Mouse (Mus musculus): ENCODE measurements around the gene Prl8a1. TPM values are rescaled to one million over a fixed set of nuclear protein-coding genes. Genes with fewer than 3 reads are reported as not detected.

Prl8a1 gene
- not detected in 2 replicates for polyA plus RNA-seq (2012; rRNA removed)

DNA sequence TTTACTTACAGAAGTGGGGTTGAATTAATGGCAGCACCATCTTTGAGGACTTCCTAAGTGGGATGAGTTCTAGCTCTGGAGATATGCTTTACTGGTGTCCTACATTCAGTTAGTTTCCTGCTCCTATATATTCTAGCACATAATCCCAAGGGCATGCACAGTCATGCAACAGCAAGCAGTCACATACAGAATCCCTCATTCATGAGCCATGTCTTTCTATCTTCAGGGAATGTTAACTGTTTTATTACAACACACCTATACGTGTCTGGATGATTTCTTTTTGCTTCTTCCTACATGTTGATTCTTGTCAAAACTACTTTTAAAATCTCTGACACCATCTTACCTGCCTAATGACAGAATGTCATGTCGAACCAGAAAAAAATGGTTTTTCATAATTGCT lies at the start of gene Prl8a1:
Gene Prl8a1, minus strand, starts transcription at position 101 of the 400 bp plus-strand sequence.
- Histone ChIP-seq H3K36me3 (ENCODE audit: control insufficient read depth, insufficient read depth, low read length) (no peaks in the 10 kb centered on the region), H3K4me1 (replicated peaks; ENCODE audit: control insufficient read depth, insufficient read depth, low read length) (no peaks in the 10 kb centered on the region), H3K4me3 (ENCODE audit: control insufficient read depth, insufficient read depth, low read length) (no peak within 1 kb of the TSS), H3K27me3 (ENCODE audit: control insufficient read depth, insufficient read depth, low read length) (no peaks in the 10 kb centered on the region), H3K27ac (ENCODE audit: control insufficient read depth, insufficient read depth, low read length) (no peak within 1 kb of the TSS)
- no peak for DNase-seq
- TF ChIP-seq CTCF (IDR thresholded peaks at IDR 0.05; ENCODE audit: borderline replicate concordance, control insufficient read depth, extremely low read depth, insufficient read depth, low read length, poor library complexity): no peak
- no peak for TF ChIP-seq POLR2A (IDR thresholded peaks at IDR 0.05; ENCODE audit: control insufficient read depth, extremely low read depth, insufficient read depth, low read length, poor library complexity)
- 88% methylated on average over 2 of the region's 2 CpGs for WGBS

DNA sequence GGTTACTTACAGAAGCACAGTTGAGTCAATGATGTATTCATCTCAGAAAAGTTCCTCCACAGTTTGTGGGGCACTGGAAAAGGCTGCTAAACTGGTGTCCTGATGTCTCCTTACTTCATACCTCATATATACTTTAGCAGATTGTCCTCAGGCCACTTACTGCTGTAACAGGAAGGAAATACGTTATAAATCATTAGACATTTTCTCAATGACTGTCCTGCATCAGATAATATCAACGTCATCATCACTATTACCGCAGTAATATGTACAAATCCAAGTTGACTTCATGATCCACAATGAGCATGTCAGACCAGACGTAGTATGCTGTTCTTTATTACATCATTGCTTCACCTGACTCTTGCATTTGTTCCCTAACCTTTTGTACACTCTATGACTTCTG lies 28.5 kb upstream of the Prl8a1 start, which contains the start of gene Prl7b1:
Gene Prl7b1, minus strand, starts transcription at position 101 of the 400 bp plus-strand sequence.
- H3K4me3 ChIP-seq (ENCODE audit: control insufficient read depth, insufficient read depth, low read length): no peak within 1 kb of the TSS
- no peaks in the 10 kb centered on the region for H3K4me1 ChIP-seq (replicated peaks; ENCODE audit: control insufficient read depth, insufficient read depth, low read length)
- no peaks in the 10 kb centered on the region for H3K36me3 ChIP-seq (ENCODE audit: control insufficient read depth, insufficient read depth, low read length)
- WGBS: 74% methylated on average over 4 of the region's 4 CpGs
- H3K27me3 ChIP-seq (ENCODE audit: control insufficient read depth, insufficient read depth, low read length): no peaks in the 10 kb centered on the region
- no peak for TF ChIP-seq CTCF (IDR thresholded peaks at IDR 0.05; ENCODE audit: borderline replicate concordance, control insufficient read depth, extremely low read depth, insufficient read depth, low read length, poor library complexity)
- TF ChIP-seq POLR2A (IDR thresholded peaks at IDR 0.05; ENCODE audit: control insufficient read depth, extremely low read depth, insufficient read depth, low read length, poor library complexity): no peak
- no peak within 1 kb of the TSS for H3K27ac ChIP-seq (ENCODE audit: control insufficient read depth, insufficient read depth, low read length)
- no peak for DNase-seq

DNA sequence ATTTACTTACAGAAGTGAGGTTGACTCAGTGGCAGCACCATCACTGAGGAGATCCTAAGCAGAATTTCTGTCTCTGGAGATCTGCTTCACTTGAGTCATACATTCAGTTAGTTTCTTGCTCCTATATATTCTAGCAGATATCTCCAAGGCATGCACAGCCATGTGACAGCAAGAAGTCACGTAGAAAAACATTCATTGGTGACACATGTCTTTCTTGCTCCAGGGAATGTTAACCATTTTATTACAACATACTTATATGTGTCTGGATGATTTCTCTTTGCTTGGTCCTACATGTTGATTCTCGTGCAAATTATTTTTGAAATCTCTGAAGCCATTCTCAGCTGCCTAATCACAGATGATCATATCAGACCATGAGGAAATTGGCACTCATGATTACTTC lies 17.5 kb downstream of the Prl8a1 start, which contains the start of gene Prl8a9:
Gene Prl8a9, minus strand, starts transcription at position 101 of the 400 bp plus-strand sequence.
- Histone ChIP-seq H3K27me3 (ENCODE audit: control insufficient read depth, insufficient read depth, low read length) (no peaks in the 10 kb centered on the region), H3K27ac (ENCODE audit: control insufficient read depth, insufficient read depth, low read length) (no peak within 1 kb of the TSS), H3K36me3 (ENCODE audit: control insufficient read depth, insufficient read depth, low read length) (no peaks in the 10 kb centered on the region), H3K4me1 (replicated peaks; ENCODE audit: control insufficient read depth, insufficient read depth, low read length) (no peaks in the 10 kb centered on the region), H3K4me3 (ENCODE audit: control insufficient read depth, insufficient read depth, low read length) (no peak within 1 kb of the TSS)
- TF ChIP-seq CTCF (IDR thresholded peaks at IDR 0.05; ENCODE audit: borderline replicate concordance, control insufficient read depth, extremely low read depth, insufficient read depth, low read length, poor library complexity) (no peak), POLR2A (IDR thresholded peaks at IDR 0.05; ENCODE audit: control insufficient read depth, extremely low read depth, insufficient read depth, low read length, poor library complexity) (no peak)
- 87% methylated on average over 2 of the region's 2 CpGs for WGBS
- DNase-seq: no peak

DNA sequence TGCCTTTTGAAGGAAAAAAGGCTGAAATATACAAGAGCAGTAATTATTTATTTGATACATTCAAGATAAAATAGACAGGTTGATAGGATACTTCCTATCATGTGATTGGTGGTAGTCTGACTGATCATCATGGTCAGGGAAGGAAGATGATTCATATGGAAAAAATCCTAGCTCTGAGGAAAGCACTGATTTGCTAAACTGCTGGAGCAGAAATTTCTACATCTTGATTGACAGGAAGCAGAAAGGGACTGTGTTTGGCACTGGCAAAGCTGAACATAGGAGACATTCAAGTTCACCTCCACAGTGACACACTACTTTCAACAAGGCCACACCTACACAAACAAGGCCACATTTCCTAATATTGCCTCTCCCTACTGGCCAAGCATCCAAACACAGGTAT lies 28.6 kb downstream of the Prl8a1 start:
- no peak for DNase-seq
- TF ChIP-seq CTCF (IDR thresholded peaks at IDR 0.05; ENCODE audit: borderline replicate concordance, control insufficient read depth, extremely low read depth, insufficient read depth, low read length, poor library complexity): no peak
- TF ChIP-seq POLR2A (IDR thresholded peaks at IDR 0.05; ENCODE audit: control insufficient read depth, extremely low read depth, insufficient read depth, low read length, poor library complexity): no peak
- no peaks in the 10 kb centered on the region for H3K36me3 ChIP-seq (ENCODE audit: control insufficient read depth, insufficient read depth, low read length)
- no peak overlapping the region for H3K27ac ChIP-seq (ENCODE audit: control insufficient read depth, insufficient read depth, low read length)
- no peak overlapping the region for H3K4me3 ChIP-seq (ENCODE audit: control insufficient read depth, insufficient read depth, low read length)
- no peaks in the 10 kb centered on the region for H3K4me1 ChIP-seq (replicated peaks; ENCODE audit: control insufficient read depth, insufficient read depth, low read length)
- no peaks in the 10 kb centered on the region for H3K27me3 ChIP-seq (ENCODE audit: control insufficient read depth, insufficient read depth, low read length)

Other genes starting within 250 kb of the Prl8a1 start
- gene Prl8a2, start 236.5 kb downstream of the Prl8a1 start, polyA plus RNA-seq (2012; rRNA removed): 0.18 TPM in 1 of 2 replicates, not detected in the other
- gene Prl2b1, start 191.3 kb downstream of the Prl8a1 start, polyA plus RNA-seq (2012; rRNA removed): not detected in 2 replicates
- not detected in 2 replicates for gene Prl8a6, start 143.5 kb downstream of the Prl8a1 start, polyA plus RNA-seq (2012; rRNA removed)
- not detected in 2 replicates for gene Prl8a8, start 69.0 kb downstream of the Prl8a1 start, polyA plus RNA-seq (2012; rRNA removed)
- not detected in 2 replicates for gene Prl8a9, start 17.6 kb downstream of the Prl8a1 start, polyA plus RNA-seq (2012; rRNA removed)
- not detected in 2 replicates for gene Prl7b1, start 28.4 kb upstream of the Prl8a1 start, polyA plus RNA-seq (2012; rRNA removed)
- not detected in 2 replicates for gene Prl7a1, start 60.3 kb upstream of the Prl8a1 start, polyA plus RNA-seq (2012; rRNA removed)
- not detected in 2 replicates for gene Prl7a2, start 85.9 kb upstream of the Prl8a1 start, polyA plus RNA-seq (2012; rRNA removed)
- gene Prl7d1, start 134.6 kb upstream of the Prl8a1 start, polyA plus RNA-seq (2012; rRNA removed): not detected in 2 replicates
- not detected in 2 replicates for gene Prl7c1, start 198.6 kb upstream of the Prl8a1 start, polyA plus RNA-seq (2012; rRNA removed)
- gene Prl2a1, start 219.5 kb upstream of the Prl8a1 start, polyA plus RNA-seq (2012; rRNA removed): not detected in 2 replicates

Measured in thymus, adult 2 months (tissue).